Mouse (Mus musculus) gastrocnemius, adult 8-10 months (tissue): Measurements from ENCODE around the gene Slc28a1. TPM values are rescaled to one million over a fixed set of nuclear protein-coding genes. Genes with fewer than 3 reads are reported as not detected.
A peak's percentile ranks its signal among the peaks of the same experiment; 100 is the strongest.
"Not testable (repeated sequence)": the region's sequence is repeated elsewhere in the genome, so short reads cannot be mapped to it uniquely, and the experiment has no call there.

Experiments
- DNase-seq, 2 experiments: peaks; one replicate each; pipeline ENCODE4 v3.0.0; 2022; ENCODE audit warnings: low spot score in 2 of 2
- total RNA-seq, 4 experiments: library from RNA; stranded (reverse); gene quantifications; 2 replicates each; pipeline ENCODE4 v1.2.4; 2022

The Slc28a1 gene
- total RNA-seq, 4 experiments from 2014 or later, result 0.07 to 0.25 (median 0.14) TPM

- peak; percentile 66 to 80 for DNase-seq
These were observed 10.2 kb downstream of the Slc28a1 start for GRCm38 (mm10) chr7:81124773-81125172.

DNA sequence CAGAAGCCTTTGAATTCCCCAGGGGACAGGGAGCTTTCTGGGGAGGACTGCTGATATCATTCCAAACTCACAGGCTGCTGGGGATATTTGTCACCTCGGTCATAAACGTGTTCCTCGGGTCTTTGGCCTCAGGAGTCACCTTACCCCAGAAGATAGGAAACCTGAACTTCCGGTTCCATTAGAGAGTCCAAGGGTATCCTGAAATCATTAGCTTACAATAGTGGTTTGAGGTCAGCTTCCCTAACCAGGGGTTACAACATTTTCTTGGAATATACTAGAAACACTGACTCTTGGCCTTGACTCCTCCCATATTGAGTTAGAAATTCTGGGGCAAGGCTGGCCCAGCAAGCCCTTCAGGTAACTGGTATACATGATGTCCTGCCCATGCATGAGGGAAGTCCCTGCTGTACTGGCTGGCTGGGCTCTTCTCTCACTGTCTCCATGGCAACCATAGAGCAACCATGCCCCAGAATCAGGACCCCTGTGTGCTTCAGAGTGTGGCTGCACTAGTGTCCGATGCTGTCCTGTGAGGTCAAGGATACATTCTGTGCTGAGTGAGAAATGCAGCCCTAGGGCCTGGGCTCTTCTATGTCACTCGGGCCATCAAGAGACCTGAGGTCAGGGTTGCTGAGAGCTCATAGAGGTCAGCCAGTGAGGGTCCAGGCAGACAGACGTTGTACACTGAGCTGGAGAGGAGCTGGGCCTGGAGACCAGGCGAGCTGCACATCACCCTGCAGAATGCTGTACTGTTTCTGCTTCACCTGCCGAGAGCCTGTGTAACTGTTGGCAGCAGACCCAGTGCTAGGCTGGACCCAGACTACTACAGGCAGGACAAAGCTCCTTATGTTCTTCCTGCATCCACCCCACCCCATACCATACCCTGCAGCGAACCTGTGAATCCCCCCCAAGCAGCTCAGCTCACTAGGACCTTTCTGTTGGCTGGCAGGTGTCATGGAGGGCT is 10.9 kb downstream of the Slc28a1 start:
- DNase-seq, result no peak

GRCm38 (mm10) chr7:81131864-81132263 is 17.3 kb downstream of the Slc28a1 start:
- DNase-seq, result peak in 1 of 2 experiments; percentile 36

GRCm38 (mm10) chr7:81132851-81133279 is 18.3 kb downstream of the Slc28a1 start:
- DNase-seq, result peak in 1 of 2 experiments; percentile 61

DNA sequence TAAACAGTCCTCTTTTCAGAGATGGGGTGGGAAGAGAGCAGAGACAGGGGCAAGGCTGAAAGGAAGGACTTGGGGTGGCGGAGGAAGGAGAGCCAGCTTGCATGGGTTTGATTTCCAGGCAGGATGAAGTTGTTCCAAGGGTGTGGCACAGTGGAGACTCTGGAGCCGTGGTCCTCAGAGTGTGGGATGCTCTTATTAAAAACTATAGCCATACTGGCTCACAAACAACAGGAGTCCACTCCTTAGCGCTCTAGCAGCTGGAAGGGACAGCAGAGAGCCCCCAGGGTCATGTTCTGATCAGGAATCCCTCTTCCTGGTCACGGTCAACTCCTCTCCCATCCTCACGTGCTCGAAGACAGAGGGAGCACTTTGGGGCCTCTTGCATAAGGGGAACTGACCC is 18.8 kb downstream of the Slc28a1 start:
- DNase-seq, result no peak

GRCm38 (mm10) chr7:81133941-81134340 is 19.3 kb downstream of the Slc28a1 start:
- DNase-seq, result no peak

DNA sequence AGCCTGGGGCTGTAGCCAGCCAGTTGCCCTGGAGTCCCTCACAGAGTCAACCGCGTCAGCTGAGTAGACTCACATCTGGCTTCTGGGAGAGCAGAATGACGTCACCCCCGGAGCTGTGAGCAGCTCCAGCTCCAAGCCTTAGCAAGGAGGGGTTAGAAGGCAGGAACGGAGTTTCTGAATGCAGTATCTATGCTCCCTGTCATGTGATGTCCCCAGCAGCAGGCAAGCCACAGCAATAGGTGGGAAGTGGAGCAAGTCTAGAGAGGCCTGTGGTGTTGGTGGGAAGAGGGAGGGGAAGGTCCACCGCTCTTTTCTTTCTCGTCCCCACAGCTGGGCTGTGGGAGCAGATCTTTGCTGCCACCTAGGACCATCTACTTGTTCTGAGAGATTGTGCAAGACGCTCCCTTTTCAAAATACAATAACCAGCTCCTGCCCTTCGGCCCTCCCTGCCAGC is 20.0 kb downstream of the Slc28a1 start:
- peak; percentile 58 to 66 for DNase-seq

DNA sequence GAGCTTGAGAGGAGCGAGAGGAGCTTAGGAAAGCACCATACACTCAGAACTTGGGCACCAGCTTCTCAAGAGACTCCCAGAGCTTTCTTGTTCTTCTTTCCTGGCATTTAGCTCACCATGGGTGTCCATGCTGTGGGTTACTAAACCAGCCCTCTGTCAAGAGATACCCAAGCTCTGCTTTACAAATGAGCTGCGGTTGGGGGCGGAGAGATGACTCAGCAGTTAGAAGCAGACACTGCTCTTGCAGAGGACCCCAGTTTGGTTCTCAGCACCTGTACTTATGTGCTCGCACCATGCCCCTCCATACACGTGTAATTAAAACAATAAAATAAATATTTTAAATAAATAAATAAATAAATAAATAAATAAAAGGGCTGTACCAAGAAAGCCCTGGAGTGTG is 22.7 kb downstream of the Slc28a1 start:
- no peak for DNase-seq

- peak in 1 of 2 experiments; percentile 40 for DNase-seq
These were observed 24.5 kb downstream of the Slc28a1 start for GRCm38 (mm10) chr7:81139100-81139499.

DNA sequence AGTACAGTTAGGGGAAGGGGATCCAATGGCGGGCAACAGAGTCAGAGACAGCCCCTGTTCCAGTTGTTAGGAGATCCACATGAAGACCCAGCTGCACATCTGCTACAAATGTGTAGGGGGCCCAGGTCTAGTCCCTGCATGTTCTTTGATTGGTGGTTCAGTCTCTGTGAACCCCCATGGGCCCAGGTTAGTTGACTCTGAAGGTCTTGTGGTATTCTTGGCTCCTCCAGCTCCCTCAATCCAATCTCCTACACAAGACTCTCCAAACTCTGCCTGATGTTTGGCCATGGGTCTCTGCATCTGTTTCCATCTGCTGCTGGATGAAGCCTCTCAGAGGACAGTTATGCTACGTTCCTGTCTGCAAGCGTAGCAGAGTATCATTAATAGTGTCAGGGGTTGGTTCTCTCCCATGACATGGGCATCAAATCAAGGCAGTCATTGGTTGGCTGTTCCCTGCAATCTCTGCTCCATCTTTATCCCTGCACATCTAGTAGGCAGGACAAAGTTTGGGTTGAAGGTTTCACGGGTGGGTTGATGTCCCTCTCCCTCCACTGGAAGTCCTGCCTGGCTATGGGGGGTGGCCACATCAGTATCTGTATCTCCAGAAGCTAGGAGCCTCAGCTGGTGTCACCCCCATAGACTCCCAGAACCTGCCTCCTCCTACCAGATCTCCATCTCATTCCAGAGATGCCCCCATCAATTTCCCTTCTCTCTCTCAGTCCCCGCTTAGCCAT is 25.2 kb downstream of the Slc28a1 start:
- no peak for DNase-seq

GRCm38 (mm10) chr7:81141541-81141940 is 26.9 kb downstream of the Slc28a1 start:
- DNase-seq, result no peak

DNA sequence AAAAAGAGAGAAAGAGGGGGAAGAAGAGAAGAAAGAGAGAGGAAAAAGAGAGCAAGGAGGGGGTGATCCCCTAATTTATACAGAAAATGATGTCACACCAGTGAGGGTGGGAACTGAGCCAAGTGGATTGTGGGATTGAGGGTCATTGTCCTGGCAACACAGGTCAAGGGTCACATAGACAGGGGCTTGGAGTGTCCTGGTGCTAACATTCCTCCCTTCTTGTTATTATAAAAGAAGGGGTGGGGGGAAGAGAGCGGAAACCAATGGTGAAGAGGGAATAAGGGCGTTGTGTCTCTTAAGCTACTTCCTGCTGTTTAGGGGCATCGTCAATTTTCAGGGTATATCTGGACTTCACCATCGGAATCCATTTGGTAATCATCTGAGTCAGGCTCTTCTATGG is 28.5 kb downstream of the Slc28a1 start:
- DNase-seq, result not testable (repeated sequence)

- no peak for DNase-seq
These were observed 35.2 kb downstream of the Slc28a1 start for GRCm38 (mm10) chr7:81149759-81150158.

- DNase-seq, result no peak
These were observed 36.6 kb downstream of the Slc28a1 start for GRCm38 (mm10) chr7:81151216-81151615.

- DNase-seq, result no peak
These were observed 37.7 kb downstream of the Slc28a1 start for GRCm38 (mm10) chr7:81152306-81152705.

DNA sequence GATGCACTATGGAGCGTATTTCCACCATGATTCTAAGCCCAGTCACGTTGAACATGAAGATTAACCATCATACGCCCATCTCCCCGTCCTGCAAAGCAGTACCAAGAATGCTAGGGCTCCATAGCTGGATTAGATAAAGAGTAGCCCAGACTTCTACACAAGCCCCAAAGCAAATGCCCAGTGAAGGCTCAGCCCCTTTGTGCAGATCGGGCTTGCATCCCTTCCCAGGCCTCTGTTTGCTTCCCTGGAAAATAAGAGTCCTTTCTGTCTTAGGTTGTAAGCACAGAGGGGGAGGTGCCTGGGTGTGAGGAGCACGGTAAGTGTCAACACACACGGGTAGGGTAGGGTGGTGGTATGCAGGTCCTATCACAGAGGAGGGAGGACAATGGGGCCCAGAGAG is 38.2 kb downstream of the Slc28a1 start:
- no peak for DNase-seq

DNA sequence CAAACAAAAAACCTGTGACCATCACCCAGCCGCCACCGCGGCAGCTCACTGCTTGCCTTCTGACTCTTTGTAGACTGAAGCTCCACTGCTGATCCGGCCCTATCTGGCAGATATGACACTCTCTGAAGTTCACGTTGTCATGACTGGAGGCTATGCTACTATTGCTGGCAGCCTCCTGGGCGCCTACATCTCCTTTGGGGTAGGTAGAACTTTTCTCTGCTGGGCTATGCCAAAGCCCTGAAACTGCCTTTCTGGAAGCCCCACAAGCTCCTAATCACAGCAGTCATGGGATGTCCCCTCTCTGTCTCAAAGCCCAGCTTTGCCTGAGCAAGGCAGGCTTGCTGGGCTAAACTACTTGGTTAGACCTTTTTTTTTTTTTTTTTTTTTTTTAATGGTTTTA is 38.7 kb downstream of the Slc28a1 start:
- no peak for DNase-seq

DNA sequence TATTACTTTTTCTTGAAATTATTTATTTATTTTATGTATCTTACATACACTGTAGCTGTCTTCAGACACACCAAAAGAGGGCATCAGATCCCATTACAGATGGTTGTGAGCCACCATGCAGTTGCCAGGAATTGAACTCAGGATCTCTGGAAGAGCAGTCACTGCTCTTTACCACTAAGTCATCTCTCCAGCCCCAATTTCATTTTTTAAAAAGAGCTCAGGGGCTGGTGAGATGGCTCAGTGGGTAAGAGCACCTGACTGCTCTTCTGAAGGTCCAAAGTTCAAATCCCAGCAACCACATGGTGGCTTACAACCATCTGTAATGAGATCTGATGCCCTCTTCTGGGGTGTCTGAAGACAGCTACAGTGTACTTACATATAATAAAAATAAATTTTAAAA is 39.6 kb downstream of the Slc28a1 start:
- DNase-seq, result not testable (repeated sequence)

GRCm38 (mm10) chr7:81154960-81155359 is 40.4 kb downstream of the Slc28a1 start:
- peak in 1 of 2 experiments; percentile 48 for DNase-seq

DNA sequence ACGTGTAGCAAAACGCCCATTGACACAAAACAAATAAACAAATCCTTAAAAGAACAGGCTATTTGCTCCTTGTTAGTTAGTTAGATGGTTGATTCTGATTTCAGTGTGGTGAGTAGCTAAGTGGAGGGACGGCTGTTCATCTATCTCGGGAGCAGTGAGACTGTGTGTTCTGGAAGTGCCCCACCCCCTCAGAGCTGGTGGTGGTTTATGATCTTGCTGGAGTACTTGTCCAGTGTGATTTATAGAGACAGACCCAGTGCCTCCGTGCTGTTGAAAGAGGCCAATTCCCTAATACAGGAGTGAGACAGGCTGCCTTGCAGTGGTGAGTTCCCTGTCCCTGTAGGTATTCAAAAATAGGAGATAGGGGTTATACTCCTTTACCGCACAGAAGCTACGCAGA is 44.3 kb downstream of the Slc28a1 start:
- DNase-seq, result no peak

GRCm38 (mm10) chr7:81161666-81162065 is 47.1 kb downstream of the Slc28a1 start:
- no peak for DNase-seq

- DNase-seq, result peak; percentile 47 to 60
These were observed 47.7 kb downstream of the Slc28a1 start for GRCm38 (mm10) chr7:81162345-81162744.
